Mouse (Mus musculus) stomach, embryonic 14.5 days (tissue): ENCODE measurements around the gene Lrrc36. TPM values are rescaled to one million over a fixed set of nuclear protein-coding genes. Genes with fewer than 3 reads are reported as not detected.

Experiments used
- ATAC-seq: fragments of 200-750 bp; cut with Nextera tagmentation; 2 replicates; pipeline ENCODE4 v1.8.0; 2017; ENCODE audit warnings: low read depth, moderate TSS enrichment; ENCODE audit not compliant: insufficient number of reproducible peaks, insufficient read depth, low FRiP score
- H3K27ac ChIP-seq: fragments of 300-500 bp; sonication (generic); 2 replicates; pipeline ENCODE4 v1.5.1; 2014; ENCODE audit warnings: mild to moderate bottlenecking, low read length, moderate library complexity, mixed read lengths
- H3K27me3 ChIP-seq: fragments of 300-500 bp; sonication (generic); 2 replicates; pipeline ENCODE4 v1.6.1; 2014; ENCODE audit warnings: low read length, control low read depth, mixed read lengths; ENCODE audit not compliant: control insufficient read depth, insufficient read depth
- H3K36me3 ChIP-seq: fragments of 300-500 bp; sonication (generic); 2 replicates; pipeline ENCODE4 v1.6.1; 2014; ENCODE audit warnings: mild to moderate bottlenecking, control low read depth, low read length, moderate library complexity, mixed read lengths; ENCODE audit not compliant: control insufficient read depth, insufficient read depth
- H3K4me1 ChIP-seq: fragments of 300-500 bp; sonication (generic); 2 replicates; pipeline ENCODE4 v1.6.1; 2014; ENCODE audit warnings: low read length, control low read depth, mixed read lengths; ENCODE audit not compliant: control insufficient read depth, insufficient read depth
- H3K4me2 ChIP-seq: fragments of 300-500 bp; sonication (generic); replicated peaks from 2 replicates; pipeline ENCODE4 v1.6.1; 2014; ENCODE audit warnings: low read depth, low read length, control low read depth
- H3K4me3 ChIP-seq: fragments of 300-500 bp; sonication (generic); 2 replicates; pipeline ENCODE4 v1.5.1; 2014; ENCODE audit warnings: low read depth, low read length, control low read depth
- H3K9ac ChIP-seq: fragments of 300-500 bp; sonication (generic); replicated peaks from 2 replicates; pipeline ENCODE4 v1.6.1; 2014; ENCODE audit warnings: low read depth, mild to moderate bottlenecking, control low read depth, low read length, moderate library complexity, mixed read lengths
- H3K9me3 ChIP-seq: fragments of 300-500 bp; sonication (generic); 2 replicates; pipeline ENCODE4 v1.6.1; 2016; ENCODE audit warnings: low read depth, low read length, control low read depth; ENCODE audit not compliant: control insufficient read depth
- WGBS: fragments of 180-500 bp; shearing (Covaris S2); extraction: QIAGEN DNeasy Blood & Tissue Kit; methylation state at CpG from one replicate; pipeline ENCODE4 v1.1.7; 2014; 5-methylcytosine and 5-hydroxymethylcytosine counted together
- polyA plus RNA-seq: library from polyadenylated mRNA; unstranded; fragments of >200 nt; fragmentation: Nextera tagmentation; extraction: Ambion mirVana; gene quantifications from 2 replicates; pipeline ENCODE4 v1.2.1, GENCODE M21; 2014

Gene Lrrc36
- polyA plus RNA-seq, 1 experiment from 2014 or later: not detected

- Histone ChIP-seq H3K4me3 (no peak overlapping the region), H3K4me1 (no peaks in the 10 kb centered on the region), H3K9ac (no peak overlapping the region), H3K9me3 (no peaks in the 10 kb centered on the region), H3K36me3 (no peaks in the 10 kb centered on the region), H3K4me2 (no peak overlapping the region), H3K27ac (no peak overlapping the region), H3K27me3 (no peaks in the 10 kb centered on the region)
- 47% methylated on average over 5 of the region's 5 CpGs for WGBS
- ATAC-seq: no peak
These were observed 20.8 kb downstream of the Lrrc36 start for GRCm38 (mm10) chr8:105434136-105434535.

- WGBS: 75% methylated on average over 5 of the region's 5 CpGs
- Histone ChIP-seq H3K9me3 (no peaks in the 10 kb centered on the region), H3K36me3 (no peaks in the 10 kb centered on the region), H3K4me1 (no peaks in the 10 kb centered on the region), H3K4me2 (no peak overlapping the region), H3K27ac (no peak overlapping the region), H3K4me3 (no peak overlapping the region), H3K9ac (no peak overlapping the region), H3K27me3 (no peaks in the 10 kb centered on the region)
- no peak for ATAC-seq
These were observed 22.8 kb downstream of the Lrrc36 start for GRCm38 (mm10) chr8:105436218-105436617.

- Histone ChIP-seq H3K4me2 (no peak overlapping the region), H3K36me3 (no peaks in the 10 kb centered on the region), H3K27me3 (no peaks in the 10 kb centered on the region), H3K27ac (no peak overlapping the region), H3K9ac (no peak overlapping the region), H3K4me1 (no peaks in the 10 kb centered on the region), H3K4me3 (no peak overlapping the region), H3K9me3 (no peaks in the 10 kb centered on the region)
- 80% methylated on average over 5 of the region's 5 CpGs for WGBS
- no peak for ATAC-seq
These were observed 23.8 kb downstream of the Lrrc36 start for GRCm38 (mm10) chr8:105437078-105437748.

- H3K27me3 ChIP-seq: no peaks in the 10 kb centered on the region
- no peaks in the 10 kb centered on the region for H3K36me3 ChIP-seq
- no peak for ATAC-seq
- no peak overlapping the region for H3K4me3 ChIP-seq
- H3K4me2 ChIP-seq: no peak overlapping the region
- no peak overlapping the region for H3K27ac ChIP-seq
- no peaks in the 10 kb centered on the region for H3K4me1 ChIP-seq
- WGBS: 40% methylated on average over 5 of the region's 5 CpGs
- no peak overlapping the region for H3K9ac ChIP-seq
- H3K9me3 ChIP-seq: no peaks in the 10 kb centered on the region
These were observed 25.5 kb downstream of the Lrrc36 start for GRCm38 (mm10) chr8:105438865-105439264.

- H3K27ac ChIP-seq: no peak overlapping the region
- no peak overlapping the region for H3K4me3 ChIP-seq
- H3K36me3 ChIP-seq: no peaks in the 10 kb centered on the region
- ATAC-seq: no peak
- H3K27me3 ChIP-seq: no peaks in the 10 kb centered on the region
- 9% methylated on average over 6 of the region's 6 CpGs for WGBS
- H3K9ac ChIP-seq: no peak overlapping the region
- H3K4me1 ChIP-seq: no peaks in the 10 kb centered on the region
- no peaks in the 10 kb centered on the region for H3K9me3 ChIP-seq
- H3K4me2 ChIP-seq: no peak overlapping the region
These were observed 28.1 kb downstream of the Lrrc36 start for GRCm38 (mm10) chr8:105441433-105441832.

- Histone ChIP-seq H3K4me1 (no peaks in the 10 kb centered on the region), H3K9me3 (no peaks in the 10 kb centered on the region), H3K9ac (no peak overlapping the region), H3K4me3 (no peak overlapping the region), H3K27me3 (no peaks in the 10 kb centered on the region), H3K27ac (no peak overlapping the region), H3K36me3 (no peaks in the 10 kb centered on the region), H3K4me2 (no peak overlapping the region)
- WGBS: 90% methylated on average over 5 of the region's 5 CpGs
- no peak for ATAC-seq
These were observed 29.3 kb downstream of the Lrrc36 start for GRCm38 (mm10) chr8:105442661-105443060.

GRCm38 (mm10) chr8:105445296-105446126 lies 32.1 kb downstream of the Lrrc36 start:
- no peak overlapping the region for H3K4me2 ChIP-seq
- WGBS: 42% methylated on average over 11 of the region's 11 CpGs
- ATAC-seq: no peak
- no peak overlapping the region for H3K9ac ChIP-seq
- H3K4me3 ChIP-seq: no peak overlapping the region
- no peaks in the 10 kb centered on the region for H3K27me3 ChIP-seq
- no peaks in the 10 kb centered on the region for H3K9me3 ChIP-seq
- no peaks in the 10 kb centered on the region for H3K36me3 ChIP-seq
- H3K4me1 ChIP-seq: no peaks in the 10 kb centered on the region
- no peak overlapping the region for H3K27ac ChIP-seq

- H3K4me1 ChIP-seq: no peaks in the 10 kb centered on the region
- no peak for ATAC-seq
- no peak overlapping the region for H3K9ac ChIP-seq
- H3K27me3 ChIP-seq: no peaks in the 10 kb centered on the region
- no peaks in the 10 kb centered on the region for H3K9me3 ChIP-seq
- no peak overlapping the region for H3K27ac ChIP-seq
- WGBS: 34% methylated on average over 4 of the region's 4 CpGs
- H3K4me3 ChIP-seq: no peak overlapping the region
- no peaks in the 10 kb centered on the region for H3K36me3 ChIP-seq
- H3K4me2 ChIP-seq: no peak overlapping the region
These were observed 32.8 kb downstream of the Lrrc36 start for GRCm38 (mm10) chr8:105446127-105446552.
